Mouse (Mus musculus) 3134 (cell line): ENCODE measurements around the gene Sh3bp4.

Experiments used
- DNase-seq: peaks from one replicate; pipeline ENCODE4 v3.0.0-alpha.2; 2011; ENCODE audit warnings: low spot score; ENCODE audit not compliant: insufficient read length; ENCODE audit errors: extremely low read depth

Gene Sh3bp4

DNA sequence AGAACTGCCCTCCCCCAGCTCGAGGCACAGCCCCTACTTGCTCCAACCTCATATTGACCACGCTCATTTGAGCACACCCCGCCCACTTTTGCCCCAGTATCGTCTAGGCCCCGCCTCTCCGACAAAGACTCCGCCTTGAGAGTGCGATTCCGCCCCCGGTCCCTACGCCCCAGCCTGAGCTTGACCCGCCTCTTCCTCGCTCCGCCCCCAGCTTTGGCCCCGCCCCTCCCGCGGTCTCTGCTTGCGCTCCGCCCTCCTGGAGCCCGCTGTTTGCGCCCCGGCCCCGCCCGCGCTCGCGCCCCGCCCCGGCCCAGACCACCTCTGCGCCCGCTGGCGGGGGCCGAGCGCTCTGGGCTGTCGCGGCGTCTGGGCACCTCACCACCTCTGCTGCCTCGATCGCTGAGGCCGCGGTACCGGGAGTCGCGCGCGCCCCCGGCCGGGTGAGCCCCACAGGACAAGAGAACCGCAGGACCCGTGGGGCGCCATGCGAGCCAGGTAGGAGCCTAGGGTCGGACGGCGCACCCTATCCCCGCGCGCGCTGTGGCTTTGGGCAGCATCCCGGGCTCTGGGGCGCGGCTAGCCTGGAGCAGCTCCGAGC is at the start of gene Sh3bp4:
TSS of gene Sh3bp4 (plus strand) at position 313 of the 598 bp plus-strand sequence.
- no peak for DNase-seq

DNA sequence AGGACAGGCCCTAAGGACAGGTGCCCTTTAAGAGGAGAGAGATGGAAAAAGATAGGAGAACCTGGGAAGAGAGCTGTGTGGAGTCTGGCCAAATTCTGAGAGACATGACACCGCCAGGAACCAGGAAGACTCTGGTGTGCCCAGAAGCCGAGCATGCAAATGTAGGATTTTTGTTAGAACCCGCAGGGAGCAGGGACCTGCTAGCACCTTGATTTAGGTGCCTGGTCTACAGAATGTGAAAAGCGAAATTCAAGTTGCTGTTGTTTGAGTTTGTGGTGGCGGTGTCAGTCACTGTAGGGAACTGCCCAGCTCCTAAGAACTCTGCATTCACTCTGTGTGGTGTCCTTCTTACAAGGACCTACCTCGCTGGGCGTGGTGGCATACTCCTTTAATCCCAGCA is 47.2 kb upstream of the Sh3bp4 start:
- no peak for DNase-seq

GRCm38 (mm10) chr1:89024696-89025612 is 45.3 kb upstream of the Sh3bp4 start:
- no peak for DNase-seq

GRCm38 (mm10) chr1:89026040-89026439 is 44.2 kb upstream of the Sh3bp4 start:
- no peak for DNase-seq

DNA sequence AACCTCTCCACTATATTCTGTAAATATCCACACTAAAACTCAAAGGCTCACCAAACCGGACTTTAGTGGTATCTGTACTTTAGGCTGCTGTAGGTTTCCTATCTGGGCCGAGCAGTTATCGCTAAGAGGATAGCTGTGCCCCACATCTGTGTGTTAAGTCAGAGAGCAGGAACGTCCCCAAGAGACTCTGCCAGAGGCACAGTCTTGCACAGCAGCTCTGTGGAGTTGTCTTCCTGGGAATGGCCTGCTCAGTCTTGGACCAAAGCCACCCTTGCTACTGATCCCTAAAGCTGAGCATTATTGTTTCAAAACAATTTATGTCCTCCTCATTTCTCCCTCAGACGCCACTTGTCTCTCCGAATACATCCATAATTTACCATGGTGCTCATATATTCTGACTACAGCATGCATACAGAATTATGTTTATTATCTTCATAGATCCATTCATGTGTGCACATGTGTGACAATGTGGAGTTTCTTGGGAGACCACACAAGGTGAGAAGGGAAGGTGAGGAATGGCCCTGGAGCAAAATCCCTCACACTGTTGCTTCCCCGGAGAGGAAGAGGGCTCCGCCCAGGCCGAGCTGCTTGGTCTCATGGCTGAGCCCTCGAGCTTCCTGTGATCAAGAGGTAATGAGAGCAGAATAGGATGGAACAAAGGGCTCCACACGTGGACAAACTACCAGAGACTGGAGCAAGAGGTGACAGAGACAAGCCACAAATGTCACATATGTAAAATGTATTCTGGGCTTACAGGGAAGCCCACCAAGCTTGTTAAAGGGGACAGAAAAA is 40.9 kb upstream of the Sh3bp4 start:
- no peak for DNase-seq

GRCm38 (mm10) chr1:89033661-89034060 is 36.6 kb upstream of the Sh3bp4 start:
- DNase-seq, result no peak

GRCm38 (mm10) chr1:89034061-89034460 is 36.2 kb upstream of the Sh3bp4 start:
- no peak for DNase-seq

DNA sequence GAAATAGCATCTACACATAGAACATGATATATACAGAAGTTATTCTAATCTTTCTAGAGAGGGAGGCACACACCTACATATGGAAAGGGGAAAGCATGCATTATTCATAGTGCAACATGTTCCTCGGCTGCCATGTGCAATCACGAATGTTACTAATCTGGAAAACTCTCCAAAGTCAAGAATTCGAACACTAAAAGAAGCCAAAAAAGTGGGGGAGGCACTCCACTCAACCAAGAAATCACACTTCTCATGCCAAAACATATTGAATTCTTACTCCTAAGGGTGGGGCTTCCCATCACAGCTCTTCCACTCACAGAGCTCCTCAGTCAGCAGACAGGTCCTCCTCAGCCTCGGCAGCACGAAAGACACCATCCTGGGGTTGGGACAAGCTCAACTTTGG is 35.1 kb upstream of the Sh3bp4 start:
- no peak for DNase-seq

- DNase-seq, result no peak
These were observed 30.4 kb upstream of the Sh3bp4 start for GRCm38 (mm10) chr1:89039836-89040235.

DNA sequence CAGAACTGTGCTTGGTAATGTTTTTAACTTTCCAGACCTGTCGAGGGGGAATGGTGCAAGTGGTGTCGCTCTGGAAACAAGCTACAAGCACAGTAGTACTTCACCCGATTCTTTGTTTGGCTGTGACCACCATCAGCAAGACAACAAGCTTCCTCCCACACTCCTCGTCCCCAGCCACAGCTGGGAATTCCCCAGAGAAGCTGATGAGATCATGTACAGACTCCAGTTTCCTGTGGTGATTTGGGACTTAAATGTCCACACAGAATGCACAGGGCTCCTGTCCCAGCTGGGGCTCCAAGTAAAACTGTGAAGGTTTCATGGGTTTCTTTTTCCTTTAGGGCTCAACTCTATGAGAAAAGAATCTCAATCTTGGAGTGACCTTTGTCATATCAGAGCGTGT is 28.9 kb upstream of the Sh3bp4 start:
- peak; percentile 68 for DNase-seq

- DNase-seq, result no peak
These were observed 28.1 kb upstream of the Sh3bp4 start for GRCm38 (mm10) chr1:89042081-89042480.

DNA sequence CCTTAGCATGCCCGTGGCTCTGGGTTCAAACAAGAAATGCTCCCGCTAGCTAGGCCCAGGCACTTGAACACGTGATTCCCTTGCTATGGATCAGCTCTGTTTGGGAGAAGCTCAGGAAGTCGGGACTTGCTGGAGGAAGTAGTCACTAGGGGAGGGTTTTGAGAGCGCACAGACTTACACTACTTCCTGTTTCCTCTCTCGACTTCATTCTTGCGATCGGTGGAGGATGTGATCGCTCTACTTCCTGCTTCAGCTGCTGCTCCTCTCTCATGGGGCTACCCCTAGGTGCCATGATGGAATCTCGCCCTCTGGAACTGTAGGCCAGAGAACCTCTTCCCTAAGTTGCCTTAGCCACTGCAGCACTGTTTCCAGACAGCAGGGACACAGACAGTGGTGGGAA is 27.3 kb upstream of the Sh3bp4 start:
- no peak for DNase-seq

DNA sequence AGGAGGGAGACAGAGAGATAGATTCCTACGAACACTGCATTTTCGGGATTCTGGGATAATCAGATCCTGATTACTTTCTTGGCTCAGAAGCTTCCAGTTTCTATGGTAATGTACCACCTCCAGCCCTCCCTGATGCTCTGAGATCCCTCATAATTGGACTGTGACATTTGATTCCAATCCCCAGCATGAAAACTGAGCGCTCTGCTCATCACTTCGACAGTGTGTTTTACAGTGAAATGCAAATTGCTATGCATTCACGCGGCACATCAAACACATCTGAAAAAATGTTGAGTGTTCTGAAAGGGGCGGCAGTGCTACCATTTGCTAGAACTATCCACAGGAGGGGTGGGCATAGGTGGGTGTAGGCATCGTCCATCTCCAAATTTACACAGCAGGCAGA is 24.8 kb upstream of the Sh3bp4 start:
- DNase-seq, result no peak

GRCm38 (mm10) chr1:89049506-89049905 is 20.7 kb upstream of the Sh3bp4 start:
- no peak for DNase-seq

GRCm38 (mm10) chr1:89056175-89056574 is 14.0 kb upstream of the Sh3bp4 start:
- DNase-seq, result no peak

GRCm38 (mm10) chr1:89057430-89057829 is 12.8 kb upstream of the Sh3bp4 start:
- no peak for DNase-seq

GRCm38 (mm10) chr1:89058011-89058410 is 12.2 kb upstream of the Sh3bp4 start:
- no peak for DNase-seq

DNA sequence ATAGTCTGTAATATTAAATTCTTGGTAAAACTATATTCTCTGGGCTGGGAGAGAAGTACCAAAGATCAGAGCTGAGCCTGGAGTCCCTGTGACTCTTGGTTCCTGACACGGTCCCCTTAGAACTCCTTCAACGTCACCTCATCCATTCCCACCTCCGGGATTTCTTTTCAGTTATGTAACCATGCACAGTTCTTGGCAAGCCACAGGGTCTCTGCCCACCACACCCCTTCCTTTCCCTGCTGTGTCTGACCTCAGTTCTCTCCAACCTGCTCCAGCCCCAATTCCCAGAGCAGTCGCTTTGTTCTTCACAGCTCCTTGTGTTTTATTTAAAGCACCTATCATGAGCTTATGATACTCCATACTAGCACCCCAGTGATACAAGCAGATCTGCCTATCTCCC is 7.2 kb upstream of the Sh3bp4 start:
- no peak for DNase-seq

DNA sequence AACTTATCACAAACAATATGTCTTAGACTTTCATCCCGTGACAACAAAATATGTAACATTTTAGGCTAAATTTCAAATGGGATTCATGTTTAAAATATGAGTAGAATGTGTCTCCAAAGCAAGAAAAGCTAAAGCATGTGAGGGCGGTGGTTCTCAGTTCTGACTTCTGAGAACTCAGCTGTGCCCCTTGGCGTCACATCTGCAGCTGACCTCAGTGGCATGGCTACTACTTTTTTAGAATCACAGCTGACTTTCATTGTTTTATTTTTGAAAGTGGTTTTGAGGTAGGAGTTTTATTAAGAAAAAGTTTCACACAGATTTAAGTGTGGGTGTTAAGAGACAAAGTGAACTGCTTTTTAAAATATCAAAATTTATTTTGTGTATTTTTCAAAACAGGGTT is 6.4 kb upstream of the Sh3bp4 start:
- DNase-seq, result no peak

GRCm38 (mm10) chr1:89068812-89069211 is 1.4 kb upstream of the Sh3bp4 start:
- DNase-seq, result peak; percentile 71

- DNase-seq, result peak; percentile 100
These were observed 624 bp upstream of the Sh3bp4 start for GRCm38 (mm10) chr1:89069479-89070102.
